Mouse (Mus musculus): ENCODE data around the gene Gm43064. TPM values are rescaled to one million over a fixed set of nuclear protein-coding genes. Genes with fewer than 3 reads are reported as not detected.
"Not testable (repeated sequence)": the region's sequence is repeated elsewhere in the genome, so short reads cannot be mapped to it uniquely, and the experiment has no call there.

Gene Gm43064
- polyA plus RNA-seq, 1 experiment from 2014 or later: not detected

DNA sequence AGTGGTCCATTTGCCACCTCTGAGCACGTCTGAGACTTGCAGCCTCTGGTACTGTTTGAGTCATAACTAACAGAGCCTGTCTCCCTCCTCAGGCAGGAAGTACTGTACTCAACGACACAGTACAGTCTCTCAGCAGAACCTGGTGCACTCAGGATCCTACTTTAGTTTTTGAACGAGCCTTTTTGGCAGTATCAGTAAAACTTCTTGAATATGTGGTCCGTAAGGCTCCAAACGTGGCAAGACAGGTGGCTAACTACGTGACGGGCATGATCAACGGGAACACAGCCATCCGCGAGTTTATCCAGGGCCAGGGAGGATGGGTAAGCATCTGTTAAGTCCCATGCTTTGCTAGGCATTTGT, 26.6 kb downstream of the Gm43064 start:
- H3K27ac ChIP-seq (replicated peaks; ENCODE audit: low read depth, low read length): no peak overlapping the region
- no peaks in the 10 kb centered on the region for H3K36me3 ChIP-seq (ENCODE audit: control insufficient read depth, insufficient read depth, low read length)
- WGBS: 85% methylated on average over 10 of the region's 10 CpGs
- no peak overlapping the region for H3K4me2 ChIP-seq (ENCODE audit: low read length)
- no peak overlapping the region for H3K9ac ChIP-seq (replicated peaks; ENCODE audit: low read length)
- no peak for ATAC-seq (ENCODE audit: low FRiP score, low TSS enrichment)
- no peaks in the 10 kb centered on the region for H3K4me1 ChIP-seq (ENCODE audit: control insufficient read depth, insufficient read depth, low read length)
- DNase-seq: no peak
- no peaks in the 10 kb centered on the region for H3K9me3 ChIP-seq (ENCODE audit: control insufficient read depth, low read length)
- H3K27me3 ChIP-seq (ENCODE audit: control insufficient read depth, insufficient read depth, low read length): no peaks in the 10 kb centered on the region
- no peak overlapping the region for H3K4me3 ChIP-seq (replicated peaks; ENCODE audit: low read depth, low read length)

DNA sequence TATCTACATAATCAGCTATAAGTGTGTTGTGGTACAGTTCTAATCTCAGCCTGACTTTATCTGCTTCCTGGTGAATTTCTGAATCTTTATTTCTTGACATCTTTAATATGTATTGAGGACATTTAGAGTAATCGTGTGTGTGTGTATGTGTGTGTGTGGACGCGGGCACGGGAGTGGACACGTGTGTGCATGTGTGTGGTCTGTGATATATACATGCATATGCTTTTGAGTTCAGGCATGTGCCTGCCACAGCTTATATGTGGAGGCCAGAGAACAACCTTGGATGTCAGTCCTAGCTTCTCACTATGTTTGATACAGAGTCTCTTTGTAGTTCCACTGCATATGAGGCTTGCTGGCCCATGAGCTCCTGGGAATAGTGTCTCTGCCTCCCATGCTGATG, 27.1 kb downstream of the Gm43064 start:
- Histone ChIP-seq H3K4me1 (ENCODE audit: control insufficient read depth, insufficient read depth, low read length) (no peaks in the 10 kb centered on the region), H3K4me2 (ENCODE audit: low read length) (no peak overlapping the region), H3K4me3 (replicated peaks; ENCODE audit: low read depth, low read length) (no peak overlapping the region), H3K36me3 (ENCODE audit: control insufficient read depth, insufficient read depth, low read length) (no peaks in the 10 kb centered on the region), H3K27ac (replicated peaks; ENCODE audit: low read depth, low read length) (no peak overlapping the region), H3K9me3 (ENCODE audit: control insufficient read depth, low read length) (no peaks in the 10 kb centered on the region), H3K9ac (replicated peaks; ENCODE audit: low read length) (no peak overlapping the region), H3K27me3 (ENCODE audit: control insufficient read depth, insufficient read depth, low read length) (no peaks in the 10 kb centered on the region)
- 98% methylated on average over 5 of the region's 5 CpGs for WGBS
- DNase-seq (no peak), ATAC-seq (ENCODE audit: low FRiP score, low TSS enrichment) (no peak)

DNA sequence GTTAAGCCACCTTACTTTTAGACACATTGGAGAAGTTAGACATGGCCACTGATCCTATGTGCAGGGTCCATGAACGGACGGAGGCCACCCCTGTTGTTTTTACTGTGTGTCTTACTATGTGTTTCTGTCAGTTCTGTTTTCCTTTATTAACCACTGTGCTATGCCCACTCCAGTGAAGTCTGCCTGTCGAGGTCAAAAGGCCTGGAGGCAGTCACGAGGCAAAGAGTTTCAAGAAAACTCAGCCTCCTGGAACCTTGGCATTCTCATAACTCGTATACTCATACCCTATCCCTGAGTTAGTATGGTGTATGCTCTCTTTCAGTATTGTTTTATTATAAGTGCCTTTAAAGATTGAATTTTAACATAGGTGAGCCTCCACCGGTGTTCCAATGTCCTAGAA, 30.3 kb downstream of the Gm43064 start:
- 93% methylated on average over 6 of the region's 6 CpGs for WGBS
- H3K4me2 ChIP-seq (ENCODE audit: low read length): no peak overlapping the region
- H3K9ac ChIP-seq (replicated peaks; ENCODE audit: low read length): no peak overlapping the region
- H3K36me3 ChIP-seq (ENCODE audit: control insufficient read depth, insufficient read depth, low read length): no peaks in the 10 kb centered on the region
- H3K27me3 ChIP-seq (ENCODE audit: control insufficient read depth, insufficient read depth, low read length): no peaks in the 10 kb centered on the region
- no peak for ATAC-seq (ENCODE audit: low FRiP score, low TSS enrichment)
- no peak overlapping the region for H3K4me3 ChIP-seq (replicated peaks; ENCODE audit: low read depth, low read length)
- H3K4me1 ChIP-seq (ENCODE audit: control insufficient read depth, insufficient read depth, low read length): no peaks in the 10 kb centered on the region
- H3K9me3 ChIP-seq (ENCODE audit: control insufficient read depth, low read length): no peaks in the 10 kb centered on the region; the same call in 1 of the 2 replicates
- H3K27ac ChIP-seq (replicated peaks; ENCODE audit: low read depth, low read length): no peak overlapping the region
- no peak for DNase-seq

GRCm38 (mm10) chr3:103840195-103840594, 30.8 kb downstream of the Gm43064 start:
- WGBS: 71% methylated on average over 3 of the region's 3 CpGs
- H3K9ac ChIP-seq (replicated peaks; ENCODE audit: low read length): not testable (repeated sequence)

DNA sequence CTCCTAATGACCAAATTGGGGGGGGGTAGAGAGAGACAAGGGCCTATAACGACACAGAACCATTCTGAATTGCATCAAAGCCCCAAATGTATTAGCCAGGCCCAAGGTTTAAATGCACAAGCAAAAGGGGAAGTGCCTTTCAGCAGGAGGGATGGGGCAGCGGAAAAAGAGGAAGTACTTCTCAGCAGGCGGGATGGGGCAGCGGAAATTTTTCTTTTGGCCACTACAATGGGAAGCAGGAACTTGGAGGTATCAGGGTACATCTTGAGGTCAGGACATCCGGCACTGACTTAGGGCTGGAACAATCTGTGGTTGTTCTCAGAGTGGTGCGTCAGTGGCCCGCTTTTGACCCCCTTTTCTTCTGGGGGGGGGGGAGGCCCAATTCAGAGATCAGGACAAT, 31.6 kb downstream of the Gm43064 start:
- not testable (repeated sequence) for ATAC-seq (ENCODE audit: low FRiP score, low TSS enrichment); H3K27ac ChIP-seq (replicated peaks; ENCODE audit: low read depth, low read length)
- WGBS: 93% methylated on average over 7 of the region's 7 CpGs

More at GRCm38 (mm10) chr3:103840195-103840594, 30.8 kb downstream of the Gm43064 start:
- not testable (repeated sequence) for H3K27ac ChIP-seq (replicated peaks; ENCODE audit: low read depth, low read length); ATAC-seq (ENCODE audit: low FRiP score, low TSS enrichment); DNase-seq; H3K27me3 ChIP-seq (ENCODE audit: control insufficient read depth, insufficient read depth, low read length); H3K9me3 ChIP-seq (ENCODE audit: control insufficient read depth, low read length); H3K4me2 ChIP-seq (ENCODE audit: low read length); H3K4me3 ChIP-seq (replicated peaks; ENCODE audit: low read depth, low read length); H3K4me1 ChIP-seq (ENCODE audit: control insufficient read depth, insufficient read depth, low read length); H3K36me3 ChIP-seq (ENCODE audit: control insufficient read depth, insufficient read depth, low read length)

DNA sequence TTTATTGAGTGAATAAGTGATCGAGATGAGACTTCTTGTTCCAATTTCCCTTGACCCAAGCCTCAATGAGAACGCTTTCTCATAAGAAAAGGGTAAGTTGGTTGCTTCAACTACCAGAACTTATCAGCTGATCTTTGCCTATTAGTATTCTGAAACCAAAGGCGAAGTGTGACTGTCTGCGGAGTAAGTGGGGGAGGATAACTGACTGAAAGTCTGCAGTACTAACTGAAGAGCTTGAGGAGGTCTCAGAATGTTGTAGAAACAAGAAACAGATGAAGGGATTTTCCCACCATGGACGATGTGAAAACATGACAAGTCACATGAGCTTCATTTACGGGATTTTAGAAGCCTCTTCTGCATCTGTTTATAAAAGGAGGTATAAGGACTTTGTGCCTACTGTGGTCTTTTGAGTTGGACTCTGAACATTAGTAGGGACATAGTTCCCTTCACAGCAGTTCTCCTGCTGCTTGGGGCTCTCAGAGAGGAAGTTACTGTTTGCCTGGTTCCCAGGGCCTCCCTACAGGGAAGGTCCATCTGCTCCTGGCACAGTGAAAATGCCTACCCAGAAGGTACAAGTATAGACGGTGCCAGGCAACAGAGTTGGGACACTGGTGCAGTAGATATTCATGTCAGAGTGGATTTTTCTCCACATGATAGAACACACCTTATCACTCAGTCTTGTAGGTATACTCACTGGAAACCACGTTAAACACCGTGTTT, 41.4 kb downstream of the Gm43064 start:
- Histone ChIP-seq H3K4me3 (replicated peaks; ENCODE audit: low read depth, low read length) (no peak overlapping the region), H3K36me3 (ENCODE audit: control insufficient read depth, insufficient read depth, low read length) (no peaks in the 10 kb centered on the region), H3K4me2 (ENCODE audit: low read length) (no peak overlapping the region), H3K9me3 (ENCODE audit: control insufficient read depth, low read length) (no peaks in the 10 kb centered on the region), H3K4me1 (ENCODE audit: control insufficient read depth, insufficient read depth, low read length) (no peaks in the 10 kb centered on the region), H3K27me3 (ENCODE audit: control insufficient read depth, insufficient read depth, low read length) (no peaks in the 10 kb centered on the region), H3K9ac (replicated peaks; ENCODE audit: low read length) (no peak overlapping the region), H3K27ac (replicated peaks; ENCODE audit: low read depth, low read length) (no peak overlapping the region)
- WGBS: 86% methylated on average over 9 of the region's 9 CpGs
- no peak for DNase-seq
- no peak for ATAC-seq (ENCODE audit: low FRiP score, low TSS enrichment)

More for the DNA sequence above, 31.6 kb downstream of the Gm43064 start:
- not testable (repeated sequence) for DNase-seq; H3K4me2 ChIP-seq (ENCODE audit: low read length); H3K9me3 ChIP-seq (ENCODE audit: control insufficient read depth, low read length); H3K36me3 ChIP-seq (ENCODE audit: control insufficient read depth, insufficient read depth, low read length); H3K4me1 ChIP-seq (ENCODE audit: control insufficient read depth, insufficient read depth, low read length); H3K27me3 ChIP-seq (ENCODE audit: control insufficient read depth, insufficient read depth, low read length); H3K9ac ChIP-seq (replicated peaks; ENCODE audit: low read length); H3K4me3 ChIP-seq (replicated peaks; ENCODE audit: low read depth, low read length)

DNA sequence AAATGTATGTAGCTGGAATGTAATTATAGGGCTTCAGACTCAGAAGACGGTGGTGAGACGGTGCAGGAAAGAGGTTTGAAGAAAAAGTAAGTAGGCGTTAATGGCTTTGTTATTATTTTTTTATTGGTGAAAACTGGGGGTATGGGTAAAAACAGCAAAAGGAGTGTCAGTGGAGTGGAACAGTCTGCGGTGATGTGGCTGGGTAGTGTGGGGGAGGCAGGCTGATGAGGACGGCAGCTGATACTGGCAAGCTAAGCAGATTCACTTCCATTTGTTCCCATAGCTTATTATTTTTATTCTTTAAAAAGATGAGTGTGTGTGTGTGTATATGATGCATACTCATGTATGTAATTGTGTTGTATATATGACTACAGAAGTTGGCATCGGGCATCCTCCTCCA, 42.1 kb downstream of the Gm43064 start:
- ATAC-seq (ENCODE audit: low FRiP score, low TSS enrichment) (no peak), DNase-seq (no peak)
- H3K9ac ChIP-seq (replicated peaks; ENCODE audit: low read length): no peak overlapping the region
- H3K9me3 ChIP-seq (ENCODE audit: control insufficient read depth, low read length): no peaks in the 10 kb centered on the region
- H3K27ac ChIP-seq (replicated peaks; ENCODE audit: low read depth, low read length): no peak overlapping the region
- WGBS: 92% methylated on average over 6 of the region's 6 CpGs
- H3K4me3 ChIP-seq (replicated peaks; ENCODE audit: low read depth, low read length): no peak overlapping the region
- H3K27me3 ChIP-seq (ENCODE audit: control insufficient read depth, insufficient read depth, low read length): no peaks in the 10 kb centered on the region
- H3K36me3 ChIP-seq (ENCODE audit: control insufficient read depth, insufficient read depth, low read length): no peaks in the 10 kb centered on the region
- no peak overlapping the region for H3K4me2 ChIP-seq (ENCODE audit: low read length)
- H3K4me1 ChIP-seq (ENCODE audit: control insufficient read depth, insufficient read depth, low read length): no peaks in the 10 kb centered on the region

GRCm38 (mm10) chr3:103851882-103852281, 42.5 kb downstream of the Gm43064 start:
- no peak for ATAC-seq (ENCODE audit: low FRiP score, low TSS enrichment)
- Histone ChIP-seq H3K27me3 (ENCODE audit: control insufficient read depth, insufficient read depth, low read length) (no peaks in the 10 kb centered on the region), H3K4me2 (ENCODE audit: low read length) (no peak overlapping the region), H3K9ac (replicated peaks; ENCODE audit: low read length) (no peak overlapping the region), H3K4me1 (ENCODE audit: control insufficient read depth, insufficient read depth, low read length) (no peaks in the 10 kb centered on the region), H3K27ac (replicated peaks; ENCODE audit: low read depth, low read length) (no peak overlapping the region), H3K4me3 (replicated peaks; ENCODE audit: low read depth, low read length) (no peak overlapping the region), H3K36me3 (ENCODE audit: control insufficient read depth, insufficient read depth, low read length) (no peaks in the 10 kb centered on the region), H3K9me3 (ENCODE audit: control insufficient read depth, low read length) (no peaks in the 10 kb centered on the region)
- WGBS: 87% methylated on average over 8 of the region's 8 CpGs
- no peak for DNase-seq

- ATAC-seq (ENCODE audit: low FRiP score, low TSS enrichment): no peak
- no peak overlapping the region for H3K4me2 ChIP-seq (ENCODE audit: low read length)
- no peaks in the 10 kb centered on the region for H3K36me3 ChIP-seq (ENCODE audit: control insufficient read depth, insufficient read depth, low read length)
- no peaks in the 10 kb centered on the region for H3K27me3 ChIP-seq (ENCODE audit: control insufficient read depth, insufficient read depth, low read length)
- H3K4me1 ChIP-seq (ENCODE audit: control insufficient read depth, insufficient read depth, low read length): no peaks in the 10 kb centered on the region
- no peaks in the 10 kb centered on the region for H3K9me3 ChIP-seq (ENCODE audit: control insufficient read depth, low read length)
- peak; percentile 34 for DNase-seq
- H3K27ac ChIP-seq (replicated peaks; ENCODE audit: low read depth, low read length): no peak overlapping the region
- H3K4me3 ChIP-seq (replicated peaks; ENCODE audit: low read depth, low read length): no peak overlapping the region
- WGBS: 67% methylated on average over 3 of the region's 3 CpGs
- H3K9ac ChIP-seq (replicated peaks; ENCODE audit: low read length): no peak overlapping the region
Observed at GRCm38 (mm10) chr3:103852565-103853299, 43.4 kb downstream of the Gm43064 start.

All from midbrain, embryonic 14.5 days (tissue).